Mouse (Mus musculus) T-cell, adult 2 months (primary cell): ENCODE data around the gene Ddx10.
"Not testable (repeated sequence)": the region's sequence is repeated elsewhere in the genome, so short reads cannot be mapped to it uniquely, and the experiment has no call there.

Experiments used
- DNase-seq: peaks from one replicate; pipeline ENCODE4 v3.0.0; 2022; ENCODE audit warnings: low spot score

The Ddx10 gene

GRCm38 (mm10) chr9:53143508-53143907 is 104.3 kb downstream of the Ddx10 start:
- no peak for DNase-seq

GRCm38 (mm10) chr9:53142424-53142823 is 105.4 kb downstream of the Ddx10 start:
- not testable (repeated sequence) for DNase-seq

- DNase-seq, result no peak
Observed at GRCm38 (mm10) chr9:53140610-53141165, 107.2 kb downstream of the Ddx10 start.

GRCm38 (mm10) chr9:53132826-53133225 is 115.0 kb downstream of the Ddx10 start:
- DNase-seq, result no peak

GRCm38 (mm10) chr9:53130460-53130859 is 117.4 kb downstream of the Ddx10 start:
- no peak for DNase-seq

GRCm38 (mm10) chr9:53101103-53101502 is 146.8 kb downstream of the Ddx10 start:
- DNase-seq, result no peak

GRCm38 (mm10) chr9:53095319-53096165 is 152.3 kb downstream of the Ddx10 start:
- DNase-seq, result no peak

GRCm38 (mm10) chr9:53094536-53094935 is 153.3 kb downstream of the Ddx10 start:
- no peak for DNase-seq

GRCm38 (mm10) chr9:53077626-53078025 is 170.2 kb downstream of the Ddx10 start:
- DNase-seq, result no peak

- no peak for DNase-seq
Observed at GRCm38 (mm10) chr9:53075931-53076330, 171.9 kb downstream of the Ddx10 start.

- no peak for DNase-seq
Observed at GRCm38 (mm10) chr9:53074443-53074842, 173.4 kb downstream of the Ddx10 start.

- no peak for DNase-seq
Observed at GRCm38 (mm10) chr9:53073576-53074112, 174.2 kb downstream of the Ddx10 start.

- no peak for DNase-seq
Observed at GRCm38 (mm10) chr9:53072088-53072487, 175.8 kb downstream of the Ddx10 start.

GRCm38 (mm10) chr9:53070875-53071524 is 176.9 kb downstream of the Ddx10 start:
- DNase-seq, result no peak

GRCm38 (mm10) chr9:53068166-53068565 is 179.7 kb downstream of the Ddx10 start:
- no peak for DNase-seq

GRCm38 (mm10) chr9:53066428-53066827 is 181.4 kb downstream of the Ddx10 start:
- no peak for DNase-seq

GRCm38 (mm10) chr9:53065028-53065427 is 182.8 kb downstream of the Ddx10 start:
- no peak for DNase-seq

GRCm38 (mm10) chr9:53064531-53064930 is 183.3 kb downstream of the Ddx10 start:
- no peak for DNase-seq

GRCm38 (mm10) chr9:53055306-53055705 is 192.5 kb downstream of the Ddx10 start:
- DNase-seq, result no peak
